Mouse (Mus musculus): Measurements from ENCODE around the gene Adgrf5. TPM values are rescaled to one million over a fixed set of nuclear protein-coding genes. Genes with fewer than 3 reads are reported as not detected.

Adgrf5 gene
- 0.06 TPM in 1 of 4 replicates, not detected in the others for total RNA-seq (2023; ENCODE audit: inconsistent age)

DNA sequence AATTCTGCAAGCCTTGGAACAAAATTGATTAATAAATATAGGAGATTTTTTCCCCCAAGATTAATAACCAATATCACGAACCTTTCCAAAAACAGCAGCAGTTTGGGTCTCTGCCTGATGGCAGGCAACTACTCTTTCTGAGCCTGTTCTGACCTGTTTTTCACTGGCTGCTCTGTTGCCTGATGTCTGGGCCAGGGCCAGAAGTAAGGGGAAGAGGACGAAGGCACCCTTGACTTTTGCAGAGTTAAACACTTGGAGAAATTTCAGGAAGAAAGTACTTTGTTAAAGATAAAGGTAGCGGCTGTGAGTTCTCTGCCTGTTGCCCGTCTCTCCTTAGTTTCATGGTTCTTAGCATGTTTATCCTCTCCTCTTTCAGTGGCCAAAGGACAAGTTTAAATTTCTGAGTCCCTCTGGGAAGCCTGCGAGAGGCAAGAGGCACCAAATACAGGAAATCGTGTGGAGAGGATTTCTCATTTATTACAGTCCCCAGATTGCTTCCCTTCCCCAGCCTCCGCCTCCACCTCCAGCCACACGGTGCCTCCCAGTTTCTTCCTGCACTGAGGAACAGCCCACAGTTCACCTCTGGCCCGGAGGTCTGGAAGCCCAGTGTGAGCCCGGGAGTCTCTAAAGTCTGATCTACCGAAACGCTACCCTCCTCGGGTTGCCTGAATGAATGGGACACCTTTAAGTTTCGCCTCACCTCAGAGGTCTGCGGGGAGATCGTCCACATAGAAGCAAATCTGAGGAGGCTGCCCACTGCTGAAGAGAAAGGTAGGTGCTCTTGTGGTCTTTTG, at the start of gene Adgrf5:
Adgrf5 (plus strand) TSS at position 626 of the 794 bp plus-strand sequence.

DNA sequence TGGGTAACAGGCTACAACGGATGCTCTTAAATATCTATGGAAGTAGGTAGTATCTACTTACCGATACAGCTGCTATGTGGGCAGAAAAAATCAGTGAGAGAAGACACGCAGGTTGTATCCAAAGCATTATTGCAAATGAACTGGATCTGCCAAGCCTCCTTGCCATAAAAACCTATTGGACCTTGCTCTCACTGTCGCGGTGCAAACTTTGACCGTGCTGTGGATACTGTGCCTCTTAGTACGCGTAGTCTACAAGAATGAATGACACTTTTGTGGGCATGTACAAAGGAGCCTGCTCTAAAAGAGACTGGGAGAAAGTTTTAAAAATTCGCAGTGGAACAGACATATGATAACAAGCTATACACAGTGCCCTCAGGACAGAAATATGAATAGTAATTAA, 142.3 kb downstream of the Adgrf5 start, which contains the start of gene Mep1a:
Mep1a (minus strand) TSS at position 221 of the 400 bp plus-strand sequence.

Other genes starting within 250 kb of the Adgrf5 start
- gene Adgrf1, start 90.1 kb upstream of the Adgrf5 start, total RNA-seq (2023; ENCODE audit: inconsistent age) = not detected in 4 replicates
- not detected in 4 replicates for gene Mep1a, start 142.4 kb downstream of the Adgrf5 start, total RNA-seq (2023; ENCODE audit: inconsistent age)
- not detected in 4 replicates for gene Ankrd66, start 183.2 kb downstream of the Adgrf5 start, total RNA-seq (2023; ENCODE audit: inconsistent age)
- 6.8 to 10.7 TPM (median 9.7 TPM) in 4 replicates for gene Pla2g7, start 207.6 kb downstream of the Adgrf5 start, total RNA-seq (2023; ENCODE audit: inconsistent age)